Mouse (Mus musculus) telencephalon, adult 2 months (tissue): ENCODE data around the gene Abcb9.

Experiments
- DNase-seq: peaks from one replicate; pipeline ENCODE4 v3.0.0-alpha.2; 2011; ENCODE audit warnings: low read depth, low spot score

The Abcb9 gene

GRCm38 (mm10) chr5:124093852-124094604 is 1.6 kb downstream of the Abcb9 start:
- no peak for DNase-seq

DNA sequence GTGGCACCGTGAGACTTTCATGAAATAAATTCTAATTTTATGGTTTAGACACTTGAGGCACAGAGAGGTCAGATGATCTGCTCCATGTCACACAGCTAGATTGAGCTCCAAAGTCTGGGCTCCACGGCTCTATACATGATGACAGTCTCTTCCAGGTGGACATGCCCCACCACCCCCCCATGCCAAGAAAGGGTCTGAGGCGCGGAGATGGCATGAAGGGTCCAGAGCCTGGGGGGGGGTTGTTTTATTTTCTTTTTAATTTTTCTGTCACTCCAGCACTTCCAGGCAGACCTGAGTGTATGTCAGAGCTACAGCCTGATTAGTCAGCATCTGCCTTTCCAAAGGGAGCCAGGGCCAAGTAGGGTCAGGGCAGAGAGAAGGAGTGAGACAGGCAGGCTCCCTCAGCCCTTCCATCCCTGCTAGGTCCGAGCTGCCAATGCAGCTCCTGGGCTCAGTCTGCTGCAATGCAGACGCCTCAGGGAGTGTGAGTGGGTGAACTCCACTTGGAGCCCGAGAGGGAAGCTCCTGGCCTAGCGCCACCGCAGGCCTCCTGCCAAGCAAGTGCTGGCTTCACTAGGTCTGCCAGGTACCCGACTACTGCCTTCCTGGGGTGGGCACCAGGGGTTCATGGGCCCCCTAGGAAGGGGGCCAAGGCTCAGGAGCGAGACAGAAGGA is 2.3 kb downstream of the Abcb9 start:
- peak; percentile 70 for DNase-seq

DNA sequence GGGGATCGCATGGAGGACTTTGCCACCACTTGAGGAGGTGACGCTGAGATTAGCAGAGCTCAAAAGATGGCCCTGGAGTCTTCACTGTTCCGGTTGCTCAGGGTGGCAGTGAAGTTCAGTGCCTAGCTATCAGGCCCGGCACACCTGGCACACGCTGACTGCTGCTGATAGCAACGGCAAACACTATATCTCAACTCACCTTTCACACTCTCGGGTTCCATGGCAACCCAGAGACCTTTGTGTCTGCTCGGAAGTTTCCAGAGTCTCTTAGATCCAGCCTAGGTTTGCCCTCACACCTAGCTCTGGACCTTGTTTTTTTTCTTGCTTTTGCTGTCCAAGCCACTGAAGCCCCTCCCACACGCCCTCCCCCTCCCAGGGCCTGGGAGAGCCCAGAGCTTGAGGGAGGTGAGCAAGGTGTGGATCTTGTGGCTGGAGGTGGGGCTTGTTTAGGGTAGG is 3.6 kb downstream of the Abcb9 start:
- no peak for DNase-seq

DNA sequence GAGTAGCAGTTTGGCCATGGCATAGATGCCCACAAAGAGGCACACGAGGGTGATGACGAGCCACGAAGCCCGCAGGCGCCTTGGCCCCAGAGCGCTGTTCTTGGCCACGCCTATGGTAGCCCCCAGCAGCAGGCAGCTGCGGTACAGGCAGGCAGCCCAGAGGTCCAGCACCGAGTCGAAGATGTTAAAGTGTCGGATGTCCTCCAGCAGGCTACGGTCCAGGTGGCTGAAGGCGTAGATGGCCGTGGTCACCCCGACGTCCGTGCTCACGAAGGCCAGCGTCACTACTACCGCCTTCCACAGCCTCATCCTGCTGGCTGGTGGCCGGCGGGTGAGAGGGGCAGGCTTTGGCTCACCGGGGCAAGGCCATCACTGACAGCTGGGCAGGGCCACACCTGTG is 5.7 kb downstream of the Abcb9 start:
- no peak for DNase-seq

- no peak for DNase-seq
Observed at GRCm38 (mm10) chr5:124086876-124087275, 8.7 kb downstream of the Abcb9 start.

DNA sequence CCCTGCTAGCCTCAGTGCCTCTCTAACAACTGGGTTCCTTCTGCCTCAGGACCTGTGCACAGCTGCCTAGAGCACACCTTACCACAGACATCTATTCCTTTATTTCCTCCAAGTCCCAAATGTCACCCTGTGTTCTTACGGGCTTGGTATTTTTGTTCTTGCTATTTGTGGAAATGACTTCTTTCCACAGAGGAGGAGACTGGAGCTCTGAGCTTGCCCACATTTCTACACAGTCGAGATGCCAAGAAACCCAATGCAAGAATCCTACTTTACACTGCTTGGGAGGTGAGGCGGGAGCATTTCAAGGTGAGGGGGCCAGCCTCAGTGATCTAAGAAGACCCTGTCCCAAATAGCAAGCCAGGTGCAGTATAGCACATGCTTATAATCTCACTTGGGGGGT is 10.1 kb downstream of the Abcb9 start:
- peak; percentile 76 for DNase-seq

DNA sequence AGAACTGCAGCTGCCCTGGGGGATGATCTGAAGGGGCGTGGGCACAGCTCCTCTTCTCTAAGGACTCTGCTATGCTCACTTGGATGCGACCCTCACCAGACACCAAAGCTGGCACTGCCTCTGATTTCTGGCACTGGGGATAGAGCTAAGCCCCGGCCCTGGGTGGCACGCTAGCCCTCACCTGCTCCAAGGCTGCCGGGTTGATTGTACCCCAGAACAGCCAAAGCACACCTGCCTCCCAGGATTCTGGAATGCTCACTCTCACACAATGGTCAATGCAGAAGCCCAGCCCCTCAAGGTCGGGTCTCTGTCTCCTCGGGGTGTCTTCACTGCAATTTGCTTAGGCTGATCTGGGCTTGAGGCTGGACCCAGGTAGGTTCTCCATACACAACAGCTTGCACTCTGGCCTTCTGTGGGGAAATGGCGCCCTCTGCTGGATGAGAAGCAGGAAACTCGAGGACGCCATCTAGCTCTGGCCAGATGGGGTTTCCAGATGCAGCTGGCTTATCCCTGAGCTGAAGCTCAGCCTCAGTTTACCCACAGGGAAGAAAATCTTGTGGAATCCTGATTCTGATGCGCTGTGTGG is 10.9 kb downstream of the Abcb9 start:
- DNase-seq = no peak

GRCm38 (mm10) chr5:124083850-124084587 is 11.6 kb downstream of the Abcb9 start:
- no peak for DNase-seq

DNA sequence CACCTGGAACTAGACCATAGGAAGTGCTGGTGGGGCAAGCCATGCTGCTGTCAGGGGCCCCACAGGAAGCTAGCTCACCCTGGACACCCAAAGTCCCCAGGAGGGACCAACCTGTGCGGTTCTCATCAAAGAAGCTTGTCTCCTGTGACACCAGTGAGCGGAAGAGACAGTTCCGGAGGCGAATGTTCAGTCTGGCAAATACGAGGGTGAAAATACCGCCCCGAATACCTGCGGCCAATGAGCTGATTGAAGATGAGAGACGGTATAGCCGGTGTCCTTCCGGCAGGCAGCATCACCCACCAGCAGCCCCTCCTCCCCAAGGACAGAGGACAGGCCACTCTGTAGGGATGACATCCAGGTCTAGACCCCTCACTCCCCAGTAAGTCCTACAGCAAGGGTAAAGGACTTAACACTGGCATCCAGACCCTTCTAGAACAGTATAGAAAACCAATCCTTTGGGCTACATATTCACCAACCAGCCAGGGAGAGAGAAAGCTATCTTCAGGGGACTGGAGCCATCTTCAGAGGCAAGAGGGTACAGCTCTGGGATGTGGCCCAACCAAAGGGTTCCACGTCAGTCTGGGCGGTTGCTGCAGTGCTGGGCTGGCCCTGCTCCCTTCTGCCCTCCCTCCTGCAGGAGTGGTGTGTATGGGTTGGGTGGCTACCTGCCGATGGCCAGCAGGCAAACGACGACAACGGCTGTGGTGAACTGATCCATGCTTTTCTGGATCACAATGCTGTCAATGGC is 12.5 kb downstream of the Abcb9 start:
- DNase-seq = no peak

DNA sequence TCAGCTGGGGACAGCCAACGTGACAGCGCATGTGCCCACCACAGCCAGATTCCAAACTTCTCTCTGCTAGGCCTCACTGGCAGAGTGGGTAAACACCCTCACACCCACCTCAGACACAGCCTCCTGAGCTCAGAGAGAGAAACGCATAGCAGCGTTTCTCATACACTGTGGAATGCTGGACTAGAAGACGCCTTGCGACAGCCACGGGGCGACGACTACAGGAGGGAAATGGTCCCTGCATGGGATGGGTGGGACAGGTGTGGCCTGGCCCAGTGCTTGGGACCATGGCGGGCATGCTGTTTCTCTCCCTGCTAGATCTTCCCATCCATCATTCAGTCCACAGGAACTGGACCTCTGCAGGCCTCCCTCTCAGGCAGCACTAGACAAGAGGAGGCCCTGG is 13.2 kb downstream of the Abcb9 start:
- DNase-seq = no peak

DNA sequence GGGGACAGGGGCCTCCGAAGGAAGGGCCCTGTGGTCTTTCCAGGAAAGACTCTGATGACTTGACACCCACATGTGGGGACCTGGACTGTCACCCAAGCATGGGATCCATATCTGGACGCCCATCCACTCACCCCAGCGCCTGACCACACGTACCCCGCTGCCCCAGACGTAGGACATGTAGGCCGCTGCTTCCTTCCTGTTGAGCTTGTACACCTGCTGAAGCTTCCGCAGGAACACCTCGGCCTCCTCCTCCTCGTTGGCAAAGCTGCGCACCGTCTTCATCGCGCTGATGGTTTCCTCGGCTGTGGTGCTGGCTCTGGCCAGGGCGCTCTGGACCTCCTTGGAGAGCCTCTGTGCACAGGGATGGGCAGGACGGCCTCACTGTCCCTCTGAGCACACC is 15.7 kb downstream of the Abcb9 start:
- no peak for DNase-seq

DNA sequence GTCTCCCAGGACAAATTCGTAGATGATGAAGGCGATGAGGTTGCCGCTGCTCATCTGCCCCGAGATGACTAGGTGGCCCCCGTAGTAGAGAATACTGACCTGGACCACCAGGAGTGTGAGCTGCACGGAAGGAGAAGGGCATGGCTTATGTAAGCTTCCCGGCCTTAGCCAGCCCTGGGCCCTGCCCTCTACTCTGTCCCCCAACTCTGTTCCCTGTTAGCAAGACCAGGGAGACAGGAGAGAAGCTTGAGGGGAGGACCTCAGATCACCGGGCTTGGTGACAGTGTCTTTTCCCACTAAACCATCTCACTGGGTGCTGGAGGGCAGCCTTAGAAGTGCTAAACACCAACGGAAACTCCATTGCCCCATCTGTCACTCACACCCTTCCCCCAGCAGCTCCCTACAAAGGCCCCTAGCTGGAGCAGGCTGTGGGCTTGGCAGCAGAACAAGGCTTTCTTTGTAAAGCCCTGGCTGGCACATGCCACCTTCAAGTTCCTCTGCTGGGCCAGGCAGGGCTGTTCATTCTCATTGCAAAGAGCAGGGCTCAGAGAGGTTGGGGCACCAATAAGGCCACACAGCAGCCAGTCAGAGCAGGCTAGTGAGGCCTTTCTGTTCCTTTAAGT is 16.7 kb downstream of the Abcb9 start:
- peak; percentile 72 for DNase-seq

DNA sequence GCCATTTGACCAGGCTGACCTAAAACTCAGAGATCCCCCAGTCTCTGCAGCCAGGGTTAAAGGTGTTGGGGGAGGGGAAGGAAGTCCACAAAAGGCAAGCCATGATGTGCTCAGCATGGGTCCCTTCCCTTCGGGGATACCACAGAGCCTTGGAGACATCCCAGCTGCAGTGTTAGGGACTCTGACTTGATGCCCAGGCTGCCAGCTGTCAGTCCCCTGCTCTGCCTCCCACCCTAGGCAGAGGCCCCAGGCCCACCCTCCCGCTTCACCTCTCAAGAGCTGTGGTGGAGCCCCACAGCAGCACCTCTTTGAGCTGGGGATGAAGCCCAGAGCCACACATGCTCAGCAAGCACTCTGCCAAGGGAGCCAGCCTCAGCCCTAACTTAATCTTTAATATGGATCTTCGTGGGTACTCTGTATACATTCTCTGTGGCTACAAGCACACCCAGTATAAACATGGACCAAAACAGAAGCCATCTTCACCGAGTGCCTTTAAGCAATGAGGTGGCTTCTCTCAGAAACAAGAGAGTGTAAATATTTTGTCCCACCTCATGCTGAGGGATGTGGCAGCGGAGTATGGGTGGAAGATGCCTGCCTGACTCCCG is 17.6 kb downstream of the Abcb9 start:
- DNase-seq = no peak

DNA sequence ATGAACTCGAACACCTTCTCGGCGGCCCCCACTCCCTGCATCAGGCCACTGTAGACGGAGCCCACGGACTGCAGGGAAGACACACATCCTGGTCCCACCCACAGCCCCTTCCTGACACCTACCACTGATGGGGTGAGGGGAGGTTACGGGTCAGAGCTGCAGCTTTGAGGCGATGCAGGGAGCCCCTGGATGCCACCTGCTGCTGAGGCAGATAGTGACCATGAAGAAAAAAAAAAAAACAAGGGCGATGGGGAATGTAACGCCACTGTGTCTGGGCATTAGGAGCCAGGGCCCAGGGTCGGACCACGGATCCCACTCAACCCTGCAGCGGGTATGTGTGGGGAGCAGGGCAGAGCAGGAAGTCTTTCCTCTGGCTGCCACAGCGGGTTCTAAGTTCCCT is 18.4 kb downstream of the Abcb9 start:
- DNase-seq = no peak

GRCm38 (mm10) chr5:124076559-124076958 is 19.0 kb downstream of the Abcb9 start:
- DNase-seq = no peak

GRCm38 (mm10) chr5:124075716-124076115 is 19.9 kb downstream of the Abcb9 start:
- DNase-seq = no peak

DNA sequence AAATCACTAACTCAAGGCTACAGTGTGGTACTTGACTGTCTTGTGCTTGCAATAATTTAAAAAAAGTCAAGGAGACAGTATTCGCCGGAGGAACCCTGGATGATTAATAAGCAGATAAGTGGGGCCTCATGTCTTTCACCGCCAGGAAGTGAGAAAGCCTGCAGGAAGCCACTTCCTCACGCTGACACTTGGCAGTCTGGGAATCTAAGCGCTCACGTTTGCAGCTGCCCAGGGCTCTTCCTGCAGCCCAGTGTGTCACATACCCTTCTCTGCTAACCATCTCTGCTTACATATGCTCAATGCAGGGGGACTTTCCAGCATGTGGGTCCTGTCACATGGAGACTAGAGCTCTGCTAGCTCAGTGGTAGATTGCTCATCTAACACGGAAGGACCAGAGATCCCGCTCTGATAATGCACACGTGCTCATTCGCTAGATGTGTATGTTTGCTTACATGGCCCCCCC is 20.7 kb downstream of the Abcb9 start:
- DNase-seq = no peak

DNA sequence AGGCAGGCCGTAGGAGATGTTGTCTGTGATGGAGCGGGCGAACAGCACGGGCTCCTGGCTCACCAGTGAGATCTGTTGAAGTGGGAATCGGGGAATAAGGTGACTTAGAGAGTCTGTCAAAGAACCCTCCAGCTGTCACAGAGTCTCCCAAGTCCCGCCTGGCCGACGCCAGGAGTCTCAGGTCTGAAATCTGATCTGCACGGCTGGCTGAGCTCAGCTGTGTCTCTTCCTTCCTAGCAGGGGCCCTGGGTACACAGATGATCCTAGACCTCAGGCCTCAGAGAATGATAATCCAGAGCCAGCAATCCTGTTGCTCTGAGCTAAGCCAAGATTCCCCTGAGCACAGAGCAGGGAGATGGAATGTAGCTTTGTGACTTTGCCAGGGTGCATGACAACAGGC is 21.9 kb downstream of the Abcb9 start:
- no peak for DNase-seq

- DNase-seq = no peak
Observed at GRCm38 (mm10) chr5:124069657-124070056, 25.9 kb downstream of the Abcb9 start.

DNA sequence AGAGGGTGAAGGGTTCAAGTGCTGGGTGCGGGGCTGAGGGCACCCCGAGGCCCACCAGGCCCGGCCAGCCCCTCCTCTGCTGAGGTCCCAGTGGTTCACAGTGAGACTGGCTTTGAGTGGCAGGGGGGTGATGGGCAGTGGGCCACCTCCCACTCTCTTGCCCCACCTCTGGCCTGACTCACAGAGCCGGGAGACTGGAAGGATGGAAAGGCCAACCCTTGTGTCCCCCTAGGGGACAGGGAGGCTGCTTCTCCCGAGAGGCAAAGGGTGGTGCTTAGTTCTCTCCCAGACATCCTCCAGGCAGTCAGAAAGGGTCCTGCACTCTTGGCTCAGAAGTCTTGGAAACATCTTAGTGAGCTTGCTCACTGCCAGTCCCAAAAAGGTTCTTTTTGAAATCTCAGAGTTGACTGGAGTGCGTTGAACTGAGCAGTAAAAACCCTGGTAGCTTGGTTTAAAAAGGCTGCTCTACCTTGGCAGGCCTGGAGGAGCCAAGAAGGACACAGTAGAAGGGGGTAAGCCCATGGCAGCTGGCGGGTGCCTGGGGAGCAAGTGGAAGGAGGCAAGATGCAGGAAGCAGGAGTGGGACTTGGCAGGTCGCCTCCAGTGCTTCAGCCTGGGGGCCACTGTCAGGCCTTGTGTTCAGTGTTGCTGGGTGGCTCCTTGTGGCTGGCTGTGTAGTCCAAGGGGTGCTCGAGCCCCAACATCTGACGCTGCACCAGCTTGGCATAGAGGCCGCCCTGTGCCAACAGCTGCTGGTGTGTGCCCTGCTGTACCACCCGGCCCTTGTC is 33.4 kb downstream of the Abcb9 start:
- no peak for DNase-seq
